Mouse (Mus musculus) myocyte (in vitro differentiated cells): ENCODE data around the gene Olfr552. TPM values are rescaled to one million over a fixed set of nuclear protein-coding genes. Genes with fewer than 3 reads are reported as not detected.

Experiments used
- H3K27me3 ChIP-seq: one replicate; pipeline ENCODE4 v1.6.1; 2011; ENCODE audit not compliant: control insufficient read depth, insufficient read depth, insufficient read length
- H3K36me3 ChIP-seq: one replicate; pipeline ENCODE4 v1.6.1; 2011; ENCODE audit not compliant: control insufficient read depth, insufficient read depth
- H3K4me2 ChIP-seq: one replicate; pipeline ENCODE4 v1.6.1; 2011; ENCODE audit warnings: low read depth, control low read depth
- H3K4me3 ChIP-seq: one replicate; pipeline ENCODE4 v1.5.1; 2011; ENCODE audit warnings: mild to moderate bottlenecking, control low read depth, moderate library complexity
- H3K79me2 ChIP-seq: one replicate; pipeline ENCODE4 v1.6.1; 2011; ENCODE audit not compliant: control insufficient read depth, insufficient read depth
- H3ac ChIP-seq: one replicate; pipeline ENCODE4 v1.6.1; 2011; ENCODE audit not compliant: control insufficient read depth, insufficient read length
- CEBPB ChIP-seq: IDR thresholded peaks from 2 replicates; pipeline ENCODE4 v1.6.1; 2011; ENCODE audit warnings: mild to moderate bottlenecking, moderate library complexity; ENCODE audit not compliant: poor library complexity, insufficient read depth, severe bottlenecking
- E2F4 ChIP-seq: IDR thresholded peaks from one replicate; pipeline ENCODE4 v1.6.1; 2011; ENCODE audit warnings: mild to moderate bottlenecking, control low read depth, moderate library complexity; ENCODE audit not compliant: insufficient read depth
- MAX ChIP-seq: IDR thresholded peaks from one replicate; pipeline ENCODE4 v1.6.1; 2011; ENCODE audit warnings: low read depth, mild to moderate bottlenecking, control low read depth
- MYOD1 ChIP-seq, 3 experiments: IDR thresholded peaks; one replicate each; pipeline ENCODE4 v1.6.1; 2011; ENCODE audit warnings: control low read depth in 2 of 3, low read depth in 2 of 3, mild to moderate bottlenecking in 2 of 3, moderate library complexity in 1 of 3; ENCODE audit not compliant: insufficient read length in 2 of 3, control insufficient read depth in 1 of 3
- MYOG ChIP-seq, 3 experiments: IDR thresholded peaks; one replicate each; pipeline ENCODE4 v1.6.1; 2011; ENCODE audit warnings: control low read depth in 2 of 3, low read depth in 2 of 3, mild to moderate bottlenecking in 2 of 3; ENCODE audit not compliant: insufficient read length in 2 of 3, control insufficient read depth in 1 of 3, insufficient read depth in 1 of 3
- POLR2A ChIP-seq: IDR thresholded peaks from one replicate; pipeline ENCODE4 v1.6.1; 2011; ENCODE audit warnings: low read depth, mild to moderate bottlenecking, control low read depth, moderate library complexity; ENCODE audit not compliant: insufficient read length
- POLR2AphosphoS2 ChIP-seq: IDR thresholded peaks from one replicate; pipeline ENCODE4 v1.6.1; 2011; ENCODE audit warnings: low read depth, control low read depth; ENCODE audit not compliant: insufficient read length
- REST ChIP-seq: IDR thresholded peaks from one replicate; pipeline ENCODE4 v1.6.1; 2011; ENCODE audit warnings: mild to moderate bottlenecking, control low read depth, moderate library complexity; ENCODE audit not compliant: insufficient read depth, insufficient read length
- SRF ChIP-seq: IDR thresholded peaks from one replicate; pipeline ENCODE4 v1.6.1; 2011; ENCODE audit warnings: low read depth; ENCODE audit not compliant: control insufficient read depth, insufficient read length
- TCF12 ChIP-seq: IDR thresholded peaks from one replicate; pipeline ENCODE4 v1.6.1; 2011; ENCODE audit warnings: mild to moderate bottlenecking, control low read depth; ENCODE audit not compliant: poor library complexity, insufficient read depth, severe bottlenecking
- TCF3 ChIP-seq: IDR thresholded peaks from one replicate; pipeline ENCODE4 v1.6.1; 2011; ENCODE audit warnings: low read depth, control low read depth; ENCODE audit not compliant: insufficient read length
- USF1 ChIP-seq: IDR thresholded peaks from one replicate; pipeline ENCODE4 v1.6.1; 2011; ENCODE audit warnings: low read depth, mild to moderate bottlenecking, control low read depth, moderate library complexity
- polyA plus RNA-seq: library from polyadenylated mRNA; unstranded; fragments of >200 nt; fragmentation: generic; extraction: Trizol; gene quantifications from one replicate; pipeline ENCODE4 v1.2.1, GENCODE M21; 2012; ENCODE audit warnings: missing spikeins

Gene Olfr552
- polyA plus RNA-seq, 1 experiment: not detected

DNA sequence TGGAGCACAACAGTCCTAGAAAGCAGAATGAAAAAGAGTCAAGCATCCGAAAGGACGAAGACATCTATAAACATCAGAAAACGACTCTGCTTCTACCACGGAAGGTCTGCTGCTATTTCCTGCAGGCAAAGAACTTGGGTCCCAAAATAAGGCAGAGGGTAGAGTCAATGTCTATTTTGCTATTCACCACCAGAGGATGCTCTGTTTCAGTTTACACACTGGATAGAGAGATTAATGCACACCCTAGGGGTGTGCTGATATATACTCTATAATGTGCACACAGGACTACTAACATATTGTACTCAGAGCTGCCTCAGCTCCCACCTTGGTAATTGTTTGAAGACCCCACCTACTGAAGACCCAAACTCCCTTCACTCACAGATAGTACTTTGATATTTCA lies 31.4 kb upstream of the Olfr552 start:
- H3K79me2 ChIP-seq: no peaks in the 10 kb centered on the region
- no peaks in the 10 kb centered on the region for H3K36me3 ChIP-seq
- no peak overlapping the region for H3ac ChIP-seq
- no peaks in the 10 kb centered on the region for H3K27me3 ChIP-seq
- no peak overlapping the region for H3K4me2 ChIP-seq
- H3K4me3 ChIP-seq: no peak overlapping the region
- TF ChIP-seq CEBPB (no peak), MYOG (IDR thresholded peaks at IDR 0.05; ENCODE audit: control insufficient read depth in 1 of 3, insufficient read depth in 1 of 3, insufficient read length in 2 of 3, low read depth in 2 of 3) (no peak), POLR2AphosphoS2 (no peak), POLR2A (no peak), TCF3 (no peak), MAX (no peak), MYOD1 (IDR thresholded peaks at IDR 0.05; ENCODE audit: control insufficient read depth in 1 of 3, insufficient read length in 2 of 3, low read depth in 2 of 3) (no peak), SRF (no peak), TCF12 (no peak), USF1 (no peak)

DNA sequence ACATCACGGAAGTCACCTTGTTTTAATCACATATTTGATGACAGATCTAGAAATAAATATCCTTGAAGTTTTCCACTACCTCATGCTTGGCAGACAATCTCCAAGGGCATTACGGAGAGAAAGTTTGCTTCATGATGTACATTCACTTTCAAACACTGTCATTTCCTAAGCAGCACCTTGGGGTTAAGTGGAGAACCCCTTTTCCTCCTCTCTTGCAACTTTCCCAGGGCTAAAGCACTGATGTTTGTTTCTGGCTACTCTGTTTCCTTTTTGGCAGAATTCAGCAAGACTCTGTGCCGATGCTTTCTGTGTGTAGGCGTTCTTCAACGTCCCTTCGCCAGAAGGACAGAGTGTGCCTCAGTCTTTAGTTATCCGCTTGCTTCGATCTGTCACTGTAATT lies 26.4 kb upstream of the Olfr552 start, which contains the start of gene Olfr550:
Gene Olfr550 (plus strand): TSS at position 301 of the 400 bp plus-strand sequence.
- H3K79me2 ChIP-seq: no peaks in the 10 kb centered on the region
- H3K4me3 ChIP-seq: no peak within 1 kb of the TSS
- no peak within 1 kb of the TSS for H3K4me2 ChIP-seq
- no peaks in the 10 kb centered on the region for H3K27me3 ChIP-seq
- no peak within 1 kb of the TSS for H3ac ChIP-seq
- no peaks in the 10 kb centered on the region for H3K36me3 ChIP-seq
- TF ChIP-seq POLR2AphosphoS2 (no peak), SRF (no peak)

DNA sequence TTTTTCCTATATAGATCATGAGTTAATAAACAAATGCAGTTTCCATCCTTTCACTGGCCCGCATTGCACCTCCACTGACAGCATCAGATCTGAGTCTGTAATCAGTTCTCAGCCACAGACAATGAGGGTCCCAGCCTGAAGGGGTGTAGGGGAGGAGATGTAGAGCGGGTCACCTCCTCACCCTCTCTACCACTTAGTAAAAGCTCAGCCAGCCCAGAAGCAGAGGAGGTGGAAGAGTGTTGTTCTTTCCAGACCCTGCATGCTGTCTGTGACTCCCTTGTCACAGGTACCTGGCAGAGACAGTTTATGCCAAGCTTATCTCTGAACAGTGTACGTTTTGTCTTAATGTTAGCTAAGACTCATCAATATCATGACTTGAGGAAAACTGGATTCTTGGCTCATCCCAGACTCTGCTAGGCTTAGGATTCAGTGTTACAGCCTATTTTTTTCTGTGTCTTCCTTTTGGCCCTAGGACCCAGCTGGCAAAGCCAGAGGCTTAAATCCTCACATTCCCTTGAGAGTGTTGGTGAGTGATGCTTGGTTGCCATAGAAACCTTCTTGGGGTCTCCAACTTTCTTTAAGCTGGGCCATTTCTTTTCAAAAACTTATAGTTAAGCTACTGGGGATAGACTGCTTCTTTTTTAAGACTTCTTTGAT lies 24.3 kb upstream of the Olfr552 start:
- no peak overlapping the region for H3ac ChIP-seq
- no peaks in the 10 kb centered on the region for H3K36me3 ChIP-seq
- TF ChIP-seq MYOD1 (IDR thresholded peaks at IDR 0.05; ENCODE audit: control insufficient read depth in 1 of 3, insufficient read length in 2 of 3, low read depth in 2 of 3) (no peak), POLR2A (no peak)
- no peak overlapping the region for H3K4me2 ChIP-seq
- no peak overlapping the region for H3K4me3 ChIP-seq
- H3K79me2 ChIP-seq: no peaks in the 10 kb centered on the region
- H3K27me3 ChIP-seq: no peaks in the 10 kb centered on the region

DNA sequence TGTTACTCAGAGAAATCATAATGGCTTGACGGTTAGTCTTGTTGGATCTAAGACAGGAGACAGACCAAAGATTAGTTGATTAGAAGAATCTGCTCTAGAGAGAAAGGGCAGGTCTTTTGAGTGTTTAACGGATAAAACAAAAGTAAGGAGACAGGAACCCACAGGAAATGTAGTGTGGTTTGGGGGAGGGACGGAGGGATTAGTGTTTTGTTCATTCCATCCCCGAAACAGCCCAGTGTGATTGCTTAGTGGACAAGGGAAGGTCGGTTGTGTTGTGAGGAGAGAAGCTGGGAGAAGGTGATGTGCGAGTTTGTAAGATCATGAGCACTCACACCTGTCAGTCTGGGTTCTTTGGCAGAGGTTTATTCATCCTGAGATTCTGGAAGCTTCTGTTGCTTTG lies 21.6 kb upstream of the Olfr552 start:
- H3K27me3 ChIP-seq: no peaks in the 10 kb centered on the region
- H3ac ChIP-seq: no peak overlapping the region
- no peak overlapping the region for H3K4me3 ChIP-seq
- TF ChIP-seq REST (no peak), USF1 (no peak), E2F4 (no peak), MYOD1 (IDR thresholded peaks at IDR 0.05; ENCODE audit: control insufficient read depth in 1 of 3, insufficient read length in 2 of 3, low read depth in 2 of 3) (no peak), MYOG (IDR thresholded peaks at IDR 0.05; ENCODE audit: control insufficient read depth in 1 of 3, insufficient read depth in 1 of 3, insufficient read length in 2 of 3, low read depth in 2 of 3) (no peak), MAX (no peak), TCF12 (no peak), TCF3 (no peak), POLR2A (no peak), POLR2AphosphoS2 (no peak), CEBPB (no peak), SRF (no peak)
- no peaks in the 10 kb centered on the region for H3K36me3 ChIP-seq
- H3K79me2 ChIP-seq: no peaks in the 10 kb centered on the region
- no peak overlapping the region for H3K4me2 ChIP-seq

DNA sequence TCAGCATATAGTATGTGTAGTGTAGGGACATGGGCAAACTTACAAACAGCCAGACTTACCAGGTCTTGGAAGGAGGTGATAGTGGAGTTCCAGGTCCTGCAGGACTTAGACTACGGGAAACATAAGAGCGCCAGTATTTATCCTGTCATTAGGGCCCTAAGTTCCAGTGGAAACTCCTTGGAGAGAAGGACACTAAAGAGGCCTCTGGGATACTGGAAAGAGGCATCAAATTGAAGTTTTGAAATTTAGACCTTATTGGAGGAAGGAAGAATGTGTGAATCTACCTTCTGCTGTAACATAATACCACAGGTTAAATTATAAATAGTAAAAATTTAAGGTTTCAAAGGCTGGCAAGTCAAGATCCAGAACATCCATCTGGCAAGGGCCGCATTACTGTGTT lies 5.8 kb upstream of the Olfr552 start, which contains the start of gene Olfr551:
Gene Olfr551 (minus strand): TSS at position 101 of the 400 bp plus-strand sequence.
- no peak within 1 kb of the TSS for H3ac ChIP-seq
- H3K27me3 ChIP-seq: no peaks in the 10 kb centered on the region
- no peak within 1 kb of the TSS for H3K4me2 ChIP-seq
- no peaks in the 10 kb centered on the region for H3K36me3 ChIP-seq
- no peaks in the 10 kb centered on the region for H3K79me2 ChIP-seq
- TF ChIP-seq E2F4 (no peak), MYOD1 (IDR thresholded peaks at IDR 0.05; ENCODE audit: control insufficient read depth in 1 of 3, insufficient read length in 2 of 3, low read depth in 2 of 3) (no peak), REST (no peak), MYOG (IDR thresholded peaks at IDR 0.05; ENCODE audit: control insufficient read depth in 1 of 3, insufficient read depth in 1 of 3, insufficient read length in 2 of 3, low read depth in 2 of 3) (no peak), TCF12 (no peak), MAX (no peak), POLR2AphosphoS2 (no peak), SRF (no peak), POLR2A (no peak), USF1 (no peak), CEBPB (no peak), TCF3 (no peak)
- H3K4me3 ChIP-seq: no peak within 1 kb of the TSS
